Mouse (Mus musculus) kidney, adult 9 months (tissue): ENCODE results near the gene Ybx1.
"Not testable (repeated sequence)": the region's sequence is repeated elsewhere in the genome, so short reads cannot be mapped to it uniquely, and the experiment has no call there.

Experiments
- DNase-seq: peaks from one replicate; pipeline ENCODE4 v3.0.0; 2022

The Ybx1 gene

GRCm38 (mm10) chr4:119294415-119295133, at the start of gene Ybx1:
Ybx1 (minus strand) TSS chr4:119294604.
- DNase-seq: peak; percentile 100

GRCm38 (mm10) chr4:119338861-119339361, 44.5 kb upstream of the Ybx1 start:
- DNase-seq: peak; percentile 40

- DNase-seq: no peak
Measured at GRCm38 (mm10) chr4:119338422-119338821, 44.0 kb upstream of the Ybx1 start.

GRCm38 (mm10) chr4:119333487-119333886, 39.1 kb upstream of the Ybx1 start:
- no peak for DNase-seq

GRCm38 (mm10) chr4:119320896-119321550, 26.6 kb upstream of the Ybx1 start:
- no peak for DNase-seq

GRCm38 (mm10) chr4:119320131-119320830, 25.9 kb upstream of the Ybx1 start, which contains the start of gene Ppih:
Ppih (minus strand) TSS chr4:119320546.
- DNase-seq: peak; percentile 97

- DNase-seq: no peak
Measured at GRCm38 (mm10) chr4:119313756-119314155, 19.4 kb upstream of the Ybx1 start.

- peak; percentile 91 for DNase-seq
Measured at GRCm38 (mm10) chr4:119305418-119305817, 11.0 kb upstream of the Ybx1 start.

GRCm38 (mm10) chr4:119303291-119303690, 8.9 kb upstream of the Ybx1 start:
- DNase-seq: peak; percentile 58

- no peak for DNase-seq
Measured at GRCm38 (mm10) chr4:119301777-119302176, 7.4 kb upstream of the Ybx1 start.

GRCm38 (mm10) chr4:119300761-119301160, 6.4 kb upstream of the Ybx1 start:
- DNase-seq: no peak

- DNase-seq: no peak
Measured at GRCm38 (mm10) chr4:119297361-119297760, 3.0 kb upstream of the Ybx1 start.

GRCm38 (mm10) chr4:119295134-119295453, 690 bp upstream of the Ybx1 start:
- DNase-seq: no peak

- DNase-seq: peak; percentile 29
Measured at GRCm38 (mm10) chr4:119293574-119294258, 688 bp downstream of the Ybx1 start.

GRCm38 (mm10) chr4:119292771-119293573, 1.4 kb downstream of the Ybx1 start:
- peak; percentile 54 for DNase-seq

- DNase-seq: no peak
Measured at GRCm38 (mm10) chr4:119291921-119292320, 2.5 kb downstream of the Ybx1 start.

GRCm38 (mm10) chr4:119285336-119285735, 9.1 kb downstream of the Ybx1 start:
- no peak for DNase-seq

- no peak for DNase-seq
Measured at GRCm38 (mm10) chr4:119284861-119285260, 9.5 kb downstream of the Ybx1 start.

- DNase-seq: not testable (repeated sequence)
Measured at GRCm38 (mm10) chr4:119278784-119279183, 15.6 kb downstream of the Ybx1 start.

- no peak for DNase-seq
Measured at GRCm38 (mm10) chr4:119275726-119276125, 18.7 kb downstream of the Ybx1 start.

- DNase-seq: no peak
Measured at GRCm38 (mm10) chr4:119275226-119275625, 19.2 kb downstream of the Ybx1 start.

- DNase-seq: no peak
Measured at GRCm38 (mm10) chr4:119274627-119275026, 19.8 kb downstream of the Ybx1 start.
